Mouse (Mus musculus): ENCODE measurements around the gene Cd22. TPM values are rescaled to one million over a fixed set of nuclear protein-coding genes. Genes with fewer than 3 reads are reported as not detected.

Gene Cd22
- 16.4 TPM for polyA plus RNA-seq (2017; shearing (Covaris generic))

GRCm38 (mm10) chr7:30880176-30880575 is at the start of gene Cd22:
Cd22 (minus strand) TSS chr7:30880342.

GRCm38 (mm10) chr7:30924581-30924980 is 44.4 kb upstream of the Cd22 start, which contains the start of gene Hamp2:
Hamp2 (minus strand) TSS chr7:30924681.

GRCm38 (mm10) chr7:30914732-30915131 is 34.6 kb upstream of the Cd22 start, which contains the start of gene Mag:
Mag (minus strand) TSS chr7:30914873.

GRCm38 (mm10) chr7:30861464-30861863 is 18.7 kb downstream of the Cd22 start, which contains the start of gene Ffar1:
Ffar1 (minus strand) TSS chr7:30861564.

GRCm38 (mm10) chr7:30856078-30856477 is 24.1 kb downstream of the Cd22 start, which contains the start of gene Ffar3:
Ffar3 (minus strand) TSS chr7:30856178.

GRCm38 (mm10) chr7:30823675-30824074 is 56.5 kb downstream of the Cd22 start, which contains the start of gene Ffar2:
Ffar2 (minus strand) TSS chr7:30823775.

Other genes starting within 250 kb of the Cd22 start
- not detected for gene Etv2, start 244.5 kb downstream of the Cd22 start, polyA plus RNA-seq (2017; shearing (Covaris generic))
- 206 TPM for gene Rbm42, start 230.0 kb downstream of the Cd22 start, polyA plus RNA-seq (2017; shearing (Covaris generic))
- gene Haus5, start 215.3 kb downstream of the Cd22 start, polyA plus RNA-seq (2017; shearing (Covaris generic)) = 31.3 TPM
- not detected for gene Pmis2, start 208.7 kb downstream of the Cd22 start, polyA plus RNA-seq (2017; shearing (Covaris generic))
- gene 2200002J24Rik, start 181.4 kb downstream of the Cd22 start, polyA plus RNA-seq (2017; shearing (Covaris generic)) = not detected
- gene Atp4a, start 168.1 kb downstream of the Cd22 start, polyA plus RNA-seq (2017; shearing (Covaris generic)) = not detected
- gene Tmem147, start 150.8 kb downstream of the Cd22 start, polyA plus RNA-seq (2017; shearing (Covaris generic)) = 109 TPM
- gene Gapdhs, start 136.7 kb downstream of the Cd22 start, polyA plus RNA-seq (2017; shearing (Covaris generic)) = 0.32 TPM
- 1.5 TPM for gene Sbsn, start 128.9 kb downstream of the Cd22 start, polyA plus RNA-seq (2017; shearing (Covaris generic))
- not detected for gene Dmkn, start 116.6 kb downstream of the Cd22 start, polyA plus RNA-seq (2017; shearing (Covaris generic))
- not detected for gene Krtdap, start 92.4 kb downstream of the Cd22 start, polyA plus RNA-seq (2017; shearing (Covaris generic))
- gene Ffar2, start 56.6 kb downstream of the Cd22 start, polyA plus RNA-seq (2017; shearing (Covaris generic)) = not detected
- not detected for gene Ffar3, start 24.2 kb downstream of the Cd22 start, polyA plus RNA-seq (2017; shearing (Covaris generic))
- gene Ffar1, start 18.8 kb downstream of the Cd22 start, polyA plus RNA-seq (2017; shearing (Covaris generic)) = not detected
- gene Mag, start 34.5 kb upstream of the Cd22 start, polyA plus RNA-seq (2017; shearing (Covaris generic)) = not detected
- gene Hamp2, start 44.3 kb upstream of the Cd22 start, polyA plus RNA-seq (2017; shearing (Covaris generic)) = not detected
- not detected for gene Hamp, start 63.7 kb upstream of the Cd22 start, polyA plus RNA-seq (2017; shearing (Covaris generic))
- gene Usf2, start 76.5 kb upstream of the Cd22 start, polyA plus RNA-seq (2017; shearing (Covaris generic)) = 7.3 TPM
- gene Lsr, start 93.1 kb upstream of the Cd22 start, polyA plus RNA-seq (2017; shearing (Covaris generic)) = 4.5 TPM
- gene Fam187b, start 93.4 kb upstream of the Cd22 start, polyA plus RNA-seq (2017; shearing (Covaris generic)) = 1.1 TPM
- gene Fxyd5, start 162.1 kb upstream of the Cd22 start, polyA plus RNA-seq (2017; shearing (Covaris generic)) = 1,832 TPM
- not detected for gene Fxyd7, start 171.1 kb upstream of the Cd22 start, polyA plus RNA-seq (2017; shearing (Covaris generic))
- not detected for gene Fxyd1, start 176.9 kb upstream of the Cd22 start, polyA plus RNA-seq (2017; shearing (Covaris generic))
- gene Lgi4, start 179.0 kb upstream of the Cd22 start, polyA plus RNA-seq (2017; shearing (Covaris generic)) = 0.16 TPM
- gene Fxyd3, start 196.4 kb upstream of the Cd22 start, polyA plus RNA-seq (2017; shearing (Covaris generic)) = not detected
- 13.7 TPM for gene Hpn, start 234.9 kb upstream of the Cd22 start, polyA plus RNA-seq (2017; shearing (Covaris generic))
- not detected for gene Scn1b, start 246.7 kb upstream of the Cd22 start, polyA plus RNA-seq (2017; shearing (Covaris generic))